Mouse (Mus musculus): ENCODE measurements around the gene Inpp4b.

- TF ChIP-seq POLR2A (IDR thresholded peaks at IDR 0.05; ENCODE audit: insufficient read depth, low read depth, low read length): no peak
- no peak for TF ChIP-seq CTCF (IDR thresholded peaks at IDR 0.05; ENCODE audit: insufficient read depth, low read depth, low read length)
Measured at GRCm38 (mm10) chr8:81609064-81609463, 266.7 kb downstream of the Inpp4b start.

Data from olfactory bulb, adult 2 months (tissue).